Mouse (Mus musculus): ENCODE data around the gene Samd3. TPM values are rescaled to one million over a fixed set of nuclear protein-coding genes. Genes with fewer than 3 reads are reported as not detected.

Samd3 gene
- polyA plus RNA-seq, 1 experiment from 2014 or later, result 0.74 TPM

Other genes with a start within 250 kb of the Samd3 start
- 1.1 and 1.4 TPM in 2 replicates for gene Gm9767, start 151.5 kb upstream of the Samd3 start, polyA plus RNA-seq (2015; fragmentation: Nextera tagmentation; extraction: Ambion mirVana)
- 22.7 and 23.6 TPM in 2 replicates for gene Tmem200a, start 150.7 kb upstream of the Samd3 start, polyA plus RNA-seq (2015; fragmentation: Nextera tagmentation; extraction: Ambion mirVana)
- 24.5 and 25.6 TPM in 2 replicates for gene L3mbtl3, start 146.3 kb downstream of the Samd3 start, polyA plus RNA-seq (2015; fragmentation: Nextera tagmentation; extraction: Ambion mirVana)

Data from hindbrain, embryonic 16.5 days (tissue).